Mouse (Mus musculus) forebrain, embryonic 13.5 days (tissue): Measurements from ENCODE around the gene Slain2. TPM values are rescaled to one million over a fixed set of nuclear protein-coding genes. Genes with fewer than 3 reads are reported as not detected.
"Not testable (repeated sequence)": the region's sequence is repeated elsewhere in the genome, so short reads cannot be mapped to it uniquely, and the experiment has no call there.

Experiments used
- ATAC-seq: fragments of 200-750 bp; cut with Nextera tagmentation; 2 replicates; pipeline ENCODE4 v1.8.0; 2017
- H3K27ac ChIP-seq: fragments of 300-500 bp; sonication (generic); 2 replicates; pipeline ENCODE4 v1.5.1; 2015; ENCODE audit warnings: inconsistent platforms, mild to moderate bottlenecking, moderate library complexity
- H3K27me3 ChIP-seq: fragments of 300-500 bp; sonication (generic); 2 replicates; pipeline ENCODE4 v1.6.1; 2015; ENCODE audit warnings: mild to moderate bottlenecking, inconsistent platforms
- H3K36me3 ChIP-seq: fragments of 300-500 bp; sonication (generic); 2 replicates; pipeline ENCODE4 v1.6.1; 2015; ENCODE audit warnings: mild to moderate bottlenecking, inconsistent platforms; ENCODE audit not compliant: poor library complexity, severe bottlenecking
- H3K4me1 ChIP-seq: fragments of 300-500 bp; sonication (generic); 2 replicates; pipeline ENCODE4 v1.6.1; 2015; ENCODE audit warnings: inconsistent platforms
- H3K4me2 ChIP-seq: fragments of 300-500 bp; sonication (generic); 2 replicates; pipeline ENCODE4 v1.6.1; 2015; ENCODE audit warnings: inconsistent platforms, mild to moderate bottlenecking, moderate library complexity
- H3K4me3 ChIP-seq: fragments of 300-500 bp; sonication (generic); 2 replicates; pipeline ENCODE4 v1.5.1; 2015; ENCODE audit warnings: mild to moderate bottlenecking, inconsistent platforms
- H3K9ac ChIP-seq: fragments of 300-500 bp; sonication (generic); 2 replicates; pipeline ENCODE4 v1.6.1; 2015; ENCODE audit warnings: mild to moderate bottlenecking, inconsistent platforms
- H3K9me3 ChIP-seq: fragments of 300-500 bp; sonication (generic); replicated peaks from 2 replicates; pipeline ENCODE4 v1.6.1; 2016; ENCODE audit warnings: inconsistent platforms
- WGBS: fragments of 180-500 bp; shearing (Covaris S2); methylation state at CpG from one replicate; pipeline ENCODE4 v1.1.7; 2015; 5-methylcytosine and 5-hydroxymethylcytosine counted together
- polyA plus RNA-seq: library from polyadenylated mRNA; unstranded; fragments of >200 nt; fragmentation: Nextera tagmentation; extraction: Ambion mirVana; gene quantifications from 2 replicates; pipeline ENCODE4 v1.2.1, GENCODE M21; 2015

The Slain2 gene
- polyA plus RNA-seq, 1 experiment from 2014 or later, result 14.7 TPM

DNA sequence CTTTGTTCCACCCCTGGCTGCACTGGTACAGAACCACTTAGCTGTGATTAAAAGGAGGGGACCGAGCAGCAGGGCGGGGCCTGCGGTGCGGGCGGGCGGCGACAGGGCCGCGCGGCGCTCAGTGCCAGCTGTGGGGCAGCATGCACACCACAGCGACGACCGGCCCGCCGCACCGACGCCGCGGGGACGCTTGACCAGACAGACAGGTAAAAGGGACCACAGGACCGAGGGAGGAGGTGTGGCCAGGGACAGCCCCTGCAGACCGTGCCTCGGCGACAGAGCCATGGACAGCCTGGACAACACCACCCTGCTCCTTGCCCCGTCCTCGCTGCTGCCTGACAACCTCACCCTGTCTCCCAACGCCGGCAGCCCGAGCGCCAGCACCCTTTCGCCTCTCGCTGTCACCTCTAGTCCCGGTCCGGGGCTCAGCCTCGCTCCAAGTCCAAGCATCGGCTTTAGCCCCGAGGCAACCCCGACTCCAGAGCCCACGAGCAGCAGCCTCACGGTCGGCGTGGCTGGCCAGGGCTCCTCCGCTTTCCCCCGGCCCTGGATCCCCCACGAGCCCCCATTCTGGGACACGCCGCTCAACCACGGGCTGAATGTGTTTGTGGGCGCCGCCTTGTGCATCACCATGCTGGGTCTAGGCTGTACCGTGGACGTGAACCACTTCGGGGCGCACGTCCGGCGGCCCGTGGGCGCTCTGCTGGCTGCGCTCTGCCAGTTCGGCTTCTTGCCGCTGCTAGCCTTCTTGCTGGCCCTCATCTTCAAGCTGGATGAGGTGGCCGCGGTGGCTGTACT, 92.9 kb downstream of the Slain2 start, which contains the start of gene Slc10a4:
Gene Slc10a4, plus strand, starts transcription at position 100 of the 798 bp plus-strand sequence.
- H3K36me3 ChIP-seq, result no peaks in the 10 kb centered on the region
- no peaks in the 10 kb centered on the region for H3K9me3 ChIP-seq
- H3K27ac ChIP-seq, result no peak within 1 kb of the TSS
- peaks cover 26% of the 10 kb centered on the region for H3K27me3 ChIP-seq
- ATAC-seq, result peak; percentile 96
- H3K4me3 ChIP-seq, result peak within 1 kb of the TSS; percentile 41
- peak within 1 kb of the TSS; percentile 62 for H3K4me2 ChIP-seq
- H3K4me1 ChIP-seq, result peaks cover 6% of the 10 kb centered on the region; the same call in 1 of the 2 replicates
- WGBS, result 6% methylated on average over 65 of the region's 65 CpGs
- H3K9ac ChIP-seq, result peak within 1 kb of the TSS; percentile 59

DNA sequence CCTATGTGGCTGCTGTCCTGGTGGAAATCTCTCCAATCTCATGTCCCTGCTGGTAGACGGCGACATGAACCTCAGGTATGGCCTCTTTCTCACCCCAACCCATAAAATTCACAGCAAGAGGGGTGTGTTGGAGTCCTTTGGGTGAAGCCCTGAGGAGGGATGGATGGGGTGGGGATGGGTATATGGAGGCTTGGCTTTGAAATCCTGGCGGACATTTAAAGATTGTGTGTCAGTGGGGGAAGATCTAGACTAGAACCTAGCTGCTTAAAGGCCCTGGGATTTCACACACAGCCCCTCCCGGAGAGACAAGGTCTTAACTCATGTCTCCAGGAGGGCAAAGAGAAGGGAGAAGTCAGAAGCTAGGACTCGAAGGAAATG, 93.5 kb downstream of the Slain2 start:
- Histone ChIP-seq H3K4me3 (peak overlapping the region; percentile 41), H3K27ac (no peak overlapping the region), H3K36me3 (no peaks in the 10 kb centered on the region), H3K9ac (no peak overlapping the region), H3K27me3 (peaks cover 29% of the 10 kb centered on the region), H3K9me3 (no peaks in the 10 kb centered on the region), H3K4me1 (peaks cover 6% of the 10 kb centered on the region; the same call in 1 of the 2 replicates), H3K4me2 (peak overlapping the region; percentile 62)
- WGBS, result 50% methylated on average over 5 of the region's 5 CpGs
- ATAC-seq, result no peak

- ATAC-seq, H3K4me1 ChIP-seq, H3K9ac ChIP-seq, H3K4me2 ChIP-seq, H3K36me3 ChIP-seq, H3K9me3 ChIP-seq, H3K27ac ChIP-seq, H3K4me3 ChIP-seq: not testable (repeated sequence)
- 29% methylated on average over 8 of the region's 8 CpGs for WGBS
- H3K27me3 ChIP-seq, result peaks cover 35% of the 10 kb centered on the region
Observed at GRCm38 (mm10) chr5:73008230-73008629, 94.1 kb downstream of the Slain2 start.

- 90% methylated on average over 15 of the region's 16 CpGs for WGBS
- not testable (repeated sequence) for H3K9me3 ChIP-seq, H3K36me3 ChIP-seq, H3K9ac ChIP-seq, ATAC-seq, H3K4me2 ChIP-seq, H3K4me1 ChIP-seq, H3K4me3 ChIP-seq, H3K27ac ChIP-seq
- H3K27me3 ChIP-seq, result peaks cover 46% of the 10 kb centered on the region
Observed at GRCm38 (mm10) chr5:73011806-73012205, 97.7 kb downstream of the Slain2 start.

DNA sequence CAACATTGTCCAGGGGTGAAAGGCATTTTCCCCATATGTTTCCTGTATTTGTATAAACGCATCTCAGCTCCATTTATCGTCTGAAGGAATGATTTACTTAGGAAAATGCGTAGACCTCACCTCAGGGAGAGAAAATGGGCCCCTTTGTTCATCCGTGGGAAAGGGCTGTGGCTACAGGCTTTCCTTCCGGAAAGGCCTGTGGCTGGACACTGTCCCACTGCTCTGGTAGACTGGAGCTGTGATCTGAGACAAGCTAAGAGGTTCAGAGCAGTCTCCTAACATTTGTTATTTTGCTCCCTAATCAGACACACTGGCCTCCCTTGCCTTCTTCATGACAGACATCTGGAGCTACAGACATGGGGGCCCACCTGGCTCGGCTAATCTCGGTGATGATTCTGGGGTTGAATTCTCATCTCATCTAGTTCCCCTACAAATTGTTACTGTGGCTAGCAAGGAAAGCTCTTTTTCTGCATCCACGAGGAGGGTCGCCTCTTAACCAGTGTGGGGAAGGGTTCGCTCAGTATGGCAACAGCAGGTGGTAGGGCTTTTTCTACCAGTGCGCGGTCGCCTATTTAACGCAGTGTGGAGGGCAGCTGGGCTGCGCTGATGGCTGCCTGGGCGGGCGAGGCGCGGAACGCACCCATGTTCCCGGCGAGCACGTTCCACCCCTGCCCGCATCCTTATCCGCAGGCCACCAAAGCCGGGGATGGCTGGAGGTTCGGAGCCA, 98.9 kb downstream of the Slain2 start:
- not testable (repeated sequence) for H3K4me1 ChIP-seq, H3K36me3 ChIP-seq, H3K9me3 ChIP-seq, H3K27ac ChIP-seq
- ATAC-seq, result peak; percentile 76
- Histone ChIP-seq H3K4me3 (peak overlapping the region; percentile 42), H3K27me3 (peaks cover 33% of the 10 kb centered on the region), H3K9ac (0 out of 2 replicates have a peak overlapping the region, but pooled peaks have one; percentile 16), H3K4me2 (peak overlapping the region; percentile 72)
- WGBS, result 23% methylated on average over 23 of the region's 27 CpGs

DNA sequence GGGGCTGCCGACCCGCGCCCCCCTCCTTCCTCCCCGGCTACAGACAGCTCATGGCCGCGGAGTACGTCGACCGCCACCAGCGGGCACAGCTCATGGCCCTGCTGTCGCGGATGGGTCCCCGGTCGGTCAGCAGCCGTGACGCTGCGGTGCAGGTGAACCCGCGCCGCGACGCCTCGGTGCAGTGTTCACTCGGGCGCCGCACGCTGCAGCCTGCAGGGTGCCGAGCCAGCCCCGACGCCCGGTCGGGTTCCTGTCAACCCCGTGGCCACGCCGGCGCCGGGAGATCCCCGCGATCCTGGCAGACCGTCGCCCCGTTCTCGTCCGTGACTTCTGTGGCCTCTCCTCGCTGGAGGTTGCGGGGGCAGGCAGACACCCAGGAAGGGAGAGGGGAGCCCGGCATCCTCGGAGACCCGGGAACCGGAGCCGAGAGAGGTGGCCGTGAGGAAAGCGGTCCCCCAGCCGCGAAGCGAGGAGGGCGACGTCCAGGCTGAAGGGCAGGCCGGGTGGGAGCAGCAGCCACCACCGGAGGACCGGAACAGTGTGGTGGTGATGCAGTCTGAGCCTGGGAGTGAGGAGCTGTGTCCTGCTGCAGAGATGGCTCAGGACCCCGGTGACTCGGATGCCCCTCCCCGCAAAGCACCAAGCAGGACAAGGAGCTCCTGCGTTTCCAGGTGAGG, 99.6 kb downstream of the Slain2 start:
- 2% methylated on average over 37 of the region's 65 CpGs for WGBS
- not testable (repeated sequence) for H3K9me3 ChIP-seq, H3K27ac ChIP-seq, H3K4me1 ChIP-seq, H3K36me3 ChIP-seq
- Histone ChIP-seq H3K27me3 (peaks cover 26% of the 10 kb centered on the region), H3K9ac (peak overlapping the region; percentile 53), H3K4me3 (peak overlapping the region; percentile 42), H3K4me2 (peak overlapping the region; percentile 72)
- ATAC-seq, result peak; percentile 72

- Histone ChIP-seq H3K36me3 (no peaks in the 10 kb centered on the region), H3K9me3 (no peaks in the 10 kb centered on the region), H3K9ac (no peak overlapping the region), H3K4me1 (peaks cover 6% of the 10 kb centered on the region), H3K4me2 (no peak overlapping the region), H3K27ac (no peak overlapping the region), H3K27me3 (peaks cover 26% of the 10 kb centered on the region), H3K4me3 (no peak overlapping the region)
- WGBS, result 53% methylated on average over 9 of the region's 9 CpGs
- ATAC-seq, result no peak
Observed at GRCm38 (mm10) chr5:73014745-73015144, 100.6 kb downstream of the Slain2 start.

GRCm38 (mm10) chr5:73023801-73024200, 109.7 kb downstream of the Slain2 start:
- Histone ChIP-seq H3K27me3 (no peaks in the 10 kb centered on the region), H3K9me3 (no peaks in the 10 kb centered on the region), H3K27ac (no peak overlapping the region), H3K4me2 (no peak overlapping the region), H3K9ac (no peak overlapping the region), H3K4me3 (no peak overlapping the region), H3K36me3 (peaks cover 54% of the 10 kb centered on the region), H3K4me1 (no peaks in the 10 kb centered on the region)
- 91% methylated on average over 13 of the region's 13 CpGs for WGBS
- no peak for ATAC-seq

Other genes starting within 250 kb of the Slain2 start
- 0.08 TPM in 1 of 2 replicates, not detected in the other for gene Txk, start 161.5 kb upstream of the Slain2 start, polyA plus RNA-seq
- 3.1 TPM in 2 replicates for gene Tec, start 45.8 kb upstream of the Slain2 start, polyA plus RNA-seq
- gene Gm10135, start 60.4 kb downstream of the Slain2 start, polyA plus RNA-seq, result not detected in 2 replicates
- gene Slc10a4, start 92.6 kb downstream of the Slain2 start, polyA plus RNA-seq, result 14.0 and 14.4 TPM in 2 replicates